Mouse (Mus musculus) bone marrow macrophage, adult 2 months (primary cell): ENCODE measurements around the gene Kcnq2.

Experiments
- CTCF ChIP-seq: IDR thresholded peaks from 2 replicates; pipeline ENCODE4 v1.5.1; 2012; ENCODE audit warnings: low read depth, mild to moderate bottlenecking, low read length, moderate library complexity
- POLR2A ChIP-seq: IDR thresholded peaks from 2 replicates; pipeline ENCODE4 v1.6.1; 2012; ENCODE audit warnings: mild to moderate bottlenecking, low read depth, low read length, borderline replicate concordance

GRCm38 (mm10) chr2:181100087-181100486 is 35.0 kb downstream of the Kcnq2 start:
- no peak for TF ChIP-seq POLR2A
- no peak for TF ChIP-seq CTCF
